ENCODE assay signal across 33 mouse cellular contexts in genomic region chr12:86672507-86672906, GRCm38 (mm10).
"Had no signal": no experiment of that assay in that cellular context is flagged by ENCODE, and none has a peak within 500 bp of the region (broad histone marks: within the 10 kb centered on the region; RNA-seq: fewer than 3 reads in every experiment).

No protein-coding gene starts in this region.

- H3K4me2 ChIP-seq: heart, embryonic 11.5 days; heart, embryonic 15.5 days; hindbrain, embryonic 12.5 days; hindbrain, embryonic 13.5 days; hindbrain, embryonic 14.5 days; hindbrain, embryonic 15.5 days; intestine, embryonic 15.5 days; kidney, embryonic 15.5 days had no signal

- ATAC-seq: hindbrain, embryonic 16.5 days; hindbrain, postnatal 0 days; inflammation-experienced regulatory T-cells, adult 6 months; intestine, embryonic 15.5 days; intestine, embryonic 16.5 days; intestine, postnatal 0 days had no signal

- H3K9me3 ChIP-seq: heart, embryonic 15.5 days; hindbrain, embryonic 12.5 days; hindbrain, embryonic 13.5 days; hindbrain, embryonic 15.5 days; intestine, embryonic 15.5 days; kidney, embryonic 15.5 days had no signal

- H3K4me1 ChIP-seq: hindbrain, embryonic 12.5 days; hindbrain, embryonic 13.5 days; hindbrain, embryonic 15.5 days; intestine, embryonic 15.5 days; kidney, embryonic 15.5 days had no signal

- H3K27ac ChIP-seq: heart, embryonic 15.5 days; hindbrain, embryonic 10.5 days; hindbrain, embryonic 12.5 days; hindbrain, embryonic 13.5 days; hindbrain, embryonic 14.5 days; hindbrain, embryonic 15.5 days; hindbrain, postnatal 0 days; intestine, embryonic 15.5 days; kidney, embryonic 15.5 days; kidney, postnatal 0 days; layer of hippocampus, adult 2 months; left cerebral cortex, adult 2 months had no signal

- H3K36me3 ChIP-seq: heart, embryonic 10.5 days; heart, embryonic 15.5 days; hindbrain, embryonic 10.5 days; hindbrain, embryonic 12.5 days; hindbrain, embryonic 13.5 days; hindbrain, embryonic 15.5 days; intestine, embryonic 15.5 days; kidney, embryonic 15.5 days had no signal

- H3K27me3 ChIP-seq: heart, embryonic 15.5 days; hindbrain, embryonic 12.5 days; hindbrain, embryonic 13.5 days; hindbrain, embryonic 15.5 days; intestine, embryonic 15.5 days had no signal

- H3K4me3 ChIP-seq: heart, embryonic 10.5 days; heart, embryonic 15.5 days; hindbrain, embryonic 10.5 days; hindbrain, embryonic 12.5 days; hindbrain, embryonic 13.5 days; hindbrain, embryonic 15.5 days; intestine, embryonic 15.5 days; kidney, embryonic 15.5 days; layer of hippocampus, adult 2 months; left cerebral cortex, adult 2 months had no signal

- H3K9ac ChIP-seq: heart, embryonic 15.5 days; hindbrain, embryonic 12.5 days; hindbrain, embryonic 13.5 days; hindbrain, embryonic 14.5 days; hindbrain, embryonic 15.5 days; intestine, embryonic 15.5 days; kidney, embryonic 15.5 days had no signal

- DNase-seq: heart, postnatal 10 days; heart, postnatal 14 days; heart, postnatal 36 days; heart, postnatal 4 days; kidney, adult 11 months; kidney, adult 18-20 months; kidney, adult 2 months; kidney, adult 8-10 months; kidney, adult 9 months; kidney, postnatal 10 days; kidney, postnatal 14 days; kidney, postnatal 25 days; kidney, postnatal 36 days; kidney, postnatal 4 days; layer of hippocampus, postnatal 36 days had no signal
